Mouse (Mus musculus): ENCODE data around the gene Vrk1. TPM values are rescaled to one million over a fixed set of nuclear protein-coding genes. Genes with fewer than 3 reads are reported as not detected.

Gene Vrk1
- polyA plus RNA-seq, 1 experiment: 12.9 TPM

- TF ChIP-seq POLR2A (IDR thresholded peaks at IDR 0.05; ENCODE audit: borderline replicate concordance, insufficient read depth, low read length): no peak
- no peak for TF ChIP-seq CTCF (IDR thresholded peaks at IDR 0.05; ENCODE audit: borderline replicate concordance, insufficient read depth, low read depth, low read length)
- H3K27ac ChIP-seq (ENCODE audit: insufficient read depth, low read length): no peak overlapping the region
- WGBS: 8% methylated on average over 18 of the region's 18 CpGs
- peaks cover 2% of the 10 kb centered on the region; the same call in 1 of the 2 replicates for H3K27me3 ChIP-seq (ENCODE audit: control insufficient read depth, insufficient read depth, low read length)
- no peak for DNase-seq
- no peak overlapping the region for H3K4me3 ChIP-seq (replicated peaks; ENCODE audit: insufficient read depth, low read depth, low read length)
- H3K4me1 ChIP-seq (ENCODE audit: control insufficient read depth, insufficient read depth, low read length): no peaks in the 10 kb centered on the region
Measured at GRCm38 (mm10) chr12:105967806-105968205, 42.2 kb upstream of the Vrk1 start.

- Histone ChIP-seq H3K27me3 (ENCODE audit: control insufficient read depth, insufficient read depth, low read length) (peaks cover 2% of the 10 kb centered on the region; the same call in 1 of the 2 replicates), H3K4me3 (replicated peaks; ENCODE audit: insufficient read depth, low read depth, low read length) (no peak overlapping the region), H3K4me1 (ENCODE audit: control insufficient read depth, insufficient read depth, low read length) (no peaks in the 10 kb centered on the region), H3K27ac (ENCODE audit: insufficient read depth, low read length) (no peak overlapping the region)
- DNase-seq: no peak
- no peak for TF ChIP-seq CTCF (IDR thresholded peaks at IDR 0.05; ENCODE audit: borderline replicate concordance, insufficient read depth, low read depth, low read length)
- TF ChIP-seq POLR2A (IDR thresholded peaks at IDR 0.05; ENCODE audit: borderline replicate concordance, insufficient read depth, low read length): no peak
- 55% methylated on average over 7 of the region's 7 CpGs for WGBS
Measured at GRCm38 (mm10) chr12:105971182-105971581, 38.8 kb upstream of the Vrk1 start.

- WGBS: 91% methylated on average over 8 of the region's 8 CpGs
- no peak for DNase-seq
- Histone ChIP-seq H3K4me3 (replicated peaks; ENCODE audit: insufficient read depth, low read depth, low read length) (no peak overlapping the region), H3K27ac (ENCODE audit: insufficient read depth, low read length) (no peak overlapping the region), H3K27me3 (ENCODE audit: control insufficient read depth, insufficient read depth, low read length) (peaks cover 2% of the 10 kb centered on the region; the same call in 1 of the 2 replicates), H3K4me1 (ENCODE audit: control insufficient read depth, insufficient read depth, low read length) (no peaks in the 10 kb centered on the region)
- no peak for TF ChIP-seq CTCF (IDR thresholded peaks at IDR 0.05; ENCODE audit: borderline replicate concordance, insufficient read depth, low read depth, low read length)
- TF ChIP-seq POLR2A (IDR thresholded peaks at IDR 0.05; ENCODE audit: borderline replicate concordance, insufficient read depth, low read length): no peak
Measured at GRCm38 (mm10) chr12:105972673-105973072, 37.4 kb upstream of the Vrk1 start.

DNA sequence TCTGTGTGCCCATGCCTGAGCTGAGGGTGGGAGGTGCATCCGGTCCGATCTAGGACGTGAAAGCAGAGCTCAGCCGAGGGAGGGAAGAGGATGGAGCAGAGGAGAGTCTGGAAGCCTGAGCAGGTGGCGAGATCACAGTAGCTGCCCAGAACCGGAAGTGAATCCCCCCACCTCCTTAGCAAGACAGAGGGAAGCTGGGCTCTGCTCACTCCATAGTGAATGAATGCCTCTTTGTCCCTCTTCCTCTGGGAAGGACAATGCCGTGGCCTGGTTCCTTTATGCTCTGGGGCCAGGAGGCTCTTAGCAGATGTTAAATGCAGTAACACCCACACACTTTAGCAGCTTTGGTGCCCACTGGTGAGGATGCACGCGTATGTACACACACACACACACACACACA, 36.3 kb upstream of the Vrk1 start:
- 30% methylated on average over 7 of the region's 9 CpGs for WGBS
- TF ChIP-seq CTCF (IDR thresholded peaks at IDR 0.05; ENCODE audit: borderline replicate concordance, insufficient read depth, low read depth, low read length) (no peak), POLR2A (IDR thresholded peaks at IDR 0.05; ENCODE audit: borderline replicate concordance, insufficient read depth, low read length) (no peak)
- no peaks in the 10 kb centered on the region for H3K4me1 ChIP-seq (ENCODE audit: control insufficient read depth, insufficient read depth, low read length)
- H3K27me3 ChIP-seq (ENCODE audit: control insufficient read depth, insufficient read depth, low read length): peaks cover 2% of the 10 kb centered on the region; the same call in 1 of the 2 replicates
- H3K27ac ChIP-seq (ENCODE audit: insufficient read depth, low read length): no peak overlapping the region
- no peak overlapping the region for H3K4me3 ChIP-seq (replicated peaks; ENCODE audit: insufficient read depth, low read depth, low read length)
- no peak for DNase-seq

- 11% methylated on average over 5 of the region's 5 CpGs for WGBS
- TF ChIP-seq CTCF (IDR thresholded peaks at IDR 0.05; ENCODE audit: borderline replicate concordance, insufficient read depth, low read depth, low read length) (no peak), POLR2A (IDR thresholded peaks at IDR 0.05; ENCODE audit: borderline replicate concordance, insufficient read depth, low read length) (no peak)
- no peak overlapping the region for H3K27ac ChIP-seq (ENCODE audit: insufficient read depth, low read length)
- H3K27me3 ChIP-seq (ENCODE audit: control insufficient read depth, insufficient read depth, low read length): peaks cover 2% of the 10 kb centered on the region; the same call in 1 of the 2 replicates
- H3K4me3 ChIP-seq (replicated peaks; ENCODE audit: insufficient read depth, low read depth, low read length): no peak overlapping the region
- DNase-seq: no peak
- H3K4me1 ChIP-seq (ENCODE audit: control insufficient read depth, insufficient read depth, low read length): no peaks in the 10 kb centered on the region
Measured at GRCm38 (mm10) chr12:105974107-105974506, 35.9 kb upstream of the Vrk1 start.

DNA sequence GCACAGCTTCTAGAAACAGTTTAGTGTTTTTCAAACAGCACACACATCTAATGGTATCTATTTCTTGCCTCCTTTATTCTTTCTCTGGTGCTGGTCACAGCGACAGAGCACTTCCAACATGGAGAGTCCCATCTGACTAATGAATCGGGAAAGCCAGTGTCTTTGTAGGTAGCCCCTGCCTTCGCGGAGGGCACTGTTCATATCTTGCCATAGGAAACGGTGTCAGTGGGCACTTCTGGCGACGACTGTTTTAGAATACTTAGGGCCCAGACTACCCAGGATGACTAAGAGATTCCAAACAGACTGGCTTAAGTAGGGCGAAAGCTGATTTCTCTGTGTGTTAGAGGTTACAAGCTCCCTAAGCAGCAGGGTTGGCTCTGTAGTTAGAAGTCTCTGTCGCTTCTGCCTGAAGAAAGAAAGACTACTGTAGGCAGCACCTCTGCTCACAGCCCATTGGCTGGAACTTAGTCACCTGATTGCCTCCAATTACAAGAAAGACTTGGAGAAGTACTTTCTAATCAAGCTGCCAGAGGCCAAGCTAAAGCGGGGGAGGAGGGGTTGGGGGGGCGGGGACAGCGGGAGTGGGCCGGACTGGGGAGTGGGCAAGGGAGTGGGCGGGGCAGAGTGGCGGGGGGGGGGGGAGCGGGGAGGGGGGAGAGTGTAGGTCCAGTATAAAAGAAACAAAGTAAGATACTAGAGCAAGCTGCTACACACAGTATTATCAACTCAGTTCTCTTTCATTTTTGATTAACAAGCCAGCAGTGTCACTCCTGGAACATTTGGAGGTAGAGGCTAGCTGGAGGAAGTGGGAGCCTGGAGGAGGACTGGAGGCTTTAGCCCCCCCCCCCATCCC, 28.7 kb upstream of the Vrk1 start:
- 31% methylated on average over 15 of the region's 16 CpGs for WGBS
- DNase-seq: no peak
- no peaks in the 10 kb centered on the region; the same call in 1 of the 2 replicates for H3K27me3 ChIP-seq (ENCODE audit: control insufficient read depth, insufficient read depth, low read length)
- TF ChIP-seq CTCF (IDR thresholded peaks at IDR 0.05; ENCODE audit: borderline replicate concordance, insufficient read depth, low read depth, low read length) (no peak), POLR2A (IDR thresholded peaks at IDR 0.05; ENCODE audit: borderline replicate concordance, insufficient read depth, low read length) (no peak)
- H3K4me1 ChIP-seq (ENCODE audit: control insufficient read depth, insufficient read depth, low read length): no peaks in the 10 kb centered on the region
- no peak overlapping the region for H3K27ac ChIP-seq (ENCODE audit: insufficient read depth, low read length)
- no peak overlapping the region for H3K4me3 ChIP-seq (replicated peaks; ENCODE audit: insufficient read depth, low read depth, low read length)

DNA sequence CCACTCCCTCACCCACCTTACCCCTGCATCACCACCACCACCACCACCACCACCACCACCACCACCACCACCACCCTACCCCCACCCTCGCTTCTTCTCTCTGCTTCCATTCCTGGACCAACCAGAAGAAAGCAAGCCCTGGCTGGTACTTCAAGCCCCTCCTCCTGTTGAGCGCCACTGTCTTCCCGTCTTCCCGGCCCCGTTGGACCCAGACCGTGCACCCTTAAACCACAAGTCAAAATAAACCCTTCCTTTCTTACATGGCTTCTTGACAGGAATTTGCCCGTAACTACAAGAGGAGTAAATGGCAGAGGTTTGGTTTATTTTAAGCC, 28.1 kb upstream of the Vrk1 start:
- H3K4me3 ChIP-seq (replicated peaks; ENCODE audit: insufficient read depth, low read depth, low read length): no peak overlapping the region
- H3K27me3 ChIP-seq (ENCODE audit: control insufficient read depth, insufficient read depth, low read length): no peaks in the 10 kb centered on the region; the same call in 1 of the 2 replicates
- 88% methylated on average over 7 of the region's 7 CpGs for WGBS
- DNase-seq: no peak
- no peaks in the 10 kb centered on the region for H3K4me1 ChIP-seq (ENCODE audit: control insufficient read depth, insufficient read depth, low read length)
- no peak overlapping the region for H3K27ac ChIP-seq (ENCODE audit: insufficient read depth, low read length)
- no peak for TF ChIP-seq CTCF (IDR thresholded peaks at IDR 0.05; ENCODE audit: borderline replicate concordance, insufficient read depth, low read depth, low read length)
- TF ChIP-seq POLR2A (IDR thresholded peaks at IDR 0.05; ENCODE audit: borderline replicate concordance, insufficient read depth, low read length): no peak

GRCm38 (mm10) chr12:105982598-105982997, 27.4 kb upstream of the Vrk1 start:
- Histone ChIP-seq H3K27me3 (ENCODE audit: control insufficient read depth, insufficient read depth, low read length) (no peaks in the 10 kb centered on the region; the same call in 1 of the 2 replicates), H3K27ac (ENCODE audit: insufficient read depth, low read length) (no peak overlapping the region), H3K4me3 (replicated peaks; ENCODE audit: insufficient read depth, low read depth, low read length) (no peak overlapping the region), H3K4me1 (ENCODE audit: control insufficient read depth, insufficient read depth, low read length) (no peaks in the 10 kb centered on the region)
- no peak for DNase-seq
- TF ChIP-seq CTCF (IDR thresholded peaks at IDR 0.05; ENCODE audit: borderline replicate concordance, insufficient read depth, low read depth, low read length): no peak
- no peak for TF ChIP-seq POLR2A (IDR thresholded peaks at IDR 0.05; ENCODE audit: borderline replicate concordance, insufficient read depth, low read length)
- WGBS: 86% methylated on average over 6 of the region's 6 CpGs
